Mouse (Mus musculus) limb, embryonic 15.5 days (tissue): ENCODE results near the gene Mmp13. TPM values are rescaled to one million over a fixed set of nuclear protein-coding genes. Genes with fewer than 3 reads are reported as not detected.
"Not testable (repeated sequence)": the region's sequence is repeated elsewhere in the genome, so short reads cannot be mapped to it uniquely, and the experiment has no call there.

Source experiments
- ATAC-seq: fragments of 200-750 bp; cut with Nextera tagmentation; 2 replicates; pipeline ENCODE4 v1.8.0; 2017; ENCODE audit warnings: low read depth, moderate TSS enrichment; ENCODE audit not compliant: insufficient number of reproducible peaks, low FRiP score, low TSS enrichment
- H3K27ac ChIP-seq: fragments of 300-500 bp; sonication (generic); 2 replicates; pipeline ENCODE4 v1.5.1; 2015; ENCODE audit warnings: moderate library complexity, mild to moderate bottlenecking, inconsistent platforms
- H3K27me3 ChIP-seq: fragments of 300-500 bp; sonication (generic); 2 replicates; pipeline ENCODE4 v1.6.1; 2015; ENCODE audit warnings: inconsistent platforms
- H3K36me3 ChIP-seq: fragments of 300-500 bp; sonication (generic); 2 replicates; pipeline ENCODE4 v1.6.1; 2015; ENCODE audit warnings: inconsistent platforms
- H3K4me1 ChIP-seq: fragments of 300-500 bp; sonication (generic); 2 replicates; pipeline ENCODE4 v1.6.1; 2015; ENCODE audit warnings: inconsistent platforms
- H3K4me2 ChIP-seq: fragments of 300-500 bp; sonication (generic); 2 replicates; pipeline ENCODE4 v1.6.1; 2015; ENCODE audit warnings: mild to moderate bottlenecking, inconsistent platforms
- H3K4me3 ChIP-seq: fragments of 300-500 bp; sonication (generic); 2 replicates; pipeline ENCODE4 v1.5.1; 2015; ENCODE audit warnings: mild to moderate bottlenecking, inconsistent platforms
- H3K9ac ChIP-seq: fragments of 300-500 bp; sonication (generic); 2 replicates; pipeline ENCODE4 v1.6.1; 2015; ENCODE audit warnings: inconsistent platforms
- H3K9me3 ChIP-seq: fragments of 300-500 bp; sonication (generic); 2 replicates; pipeline ENCODE4 v1.6.1; 2016; ENCODE audit warnings: inconsistent platforms
- WGBS: fragments of 180-500 bp; shearing (Covaris S2); methylation state at CpG from one replicate; pipeline ENCODE4 v1.1.7; 2015; 5-methylcytosine and 5-hydroxymethylcytosine counted together
- polyA plus RNA-seq: library from polyadenylated mRNA; unstranded; fragments of >200 nt; fragmentation: Nextera tagmentation; extraction: Ambion mirVana; gene quantifications from 2 replicates; pipeline ENCODE4 v1.2.1, GENCODE M21; 2015

The Mmp13 gene
- polyA plus RNA-seq: 14.3 and 33.3 TPM in 2 replicates

DNA sequence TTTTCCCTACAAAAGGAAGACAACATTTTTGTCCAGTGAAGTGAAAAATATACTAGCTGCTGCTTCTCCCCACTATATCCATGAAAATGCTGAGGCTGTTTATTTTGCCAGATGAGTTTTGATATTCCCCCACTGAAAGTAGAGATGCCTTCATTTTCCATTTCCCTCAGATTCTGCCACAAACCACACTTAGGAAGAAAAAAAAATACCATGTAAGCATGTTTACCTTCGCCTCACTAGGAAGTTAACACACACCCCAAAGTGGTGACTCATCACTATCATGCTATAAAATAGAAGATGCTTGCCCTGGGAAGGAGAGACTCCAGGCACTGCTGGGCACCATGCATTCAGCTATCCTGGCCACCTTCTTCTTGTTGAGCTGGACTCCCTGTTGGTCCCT is at the start of gene Mmp13:
Mmp13 (plus strand) TSS at position 301 of the 400 bp plus-strand sequence.
- Histone ChIP-seq H3K4me3 (no peak within 1 kb of the TSS), H3K4me1 (no peaks in the 10 kb centered on the region), H3K4me2 (no peak within 1 kb of the TSS), H3K27me3 (no peaks in the 10 kb centered on the region), H3K9ac (no peak within 1 kb of the TSS), H3K9me3 (no peaks in the 10 kb centered on the region), H3K36me3 (no peaks in the 10 kb centered on the region), H3K27ac (no peak within 1 kb of the TSS)
- 79% methylated on average over 1 of the region's 1 CpGs for WGBS
- no peak for ATAC-seq

DNA sequence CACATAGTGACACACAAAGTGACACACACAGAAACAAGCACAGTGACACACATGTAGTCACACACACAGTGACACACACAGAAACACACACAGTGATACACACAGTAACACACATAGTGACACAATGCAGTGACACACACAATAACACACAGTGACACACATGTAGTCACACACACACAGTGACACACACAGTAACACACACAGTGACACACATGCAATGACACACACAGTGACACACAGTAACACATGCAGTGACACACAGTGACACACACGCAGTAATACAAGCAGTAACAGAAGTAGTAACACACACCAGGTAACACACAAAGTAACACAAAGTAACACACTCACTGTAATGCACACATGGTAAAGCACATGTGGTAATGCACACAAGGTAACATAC is 33.7 kb upstream of the Mmp13 start:
- no peak overlapping the region for H3K9ac ChIP-seq
- no peaks in the 10 kb centered on the region for H3K36me3 ChIP-seq
- no peaks in the 10 kb centered on the region for H3K9me3 ChIP-seq
- ATAC-seq: no peak
- no peak overlapping the region for H3K4me3 ChIP-seq
- 90% methylated on average over 1 of the region's 1 CpGs for WGBS
- no peak overlapping the region for H3K4me2 ChIP-seq
- H3K27me3 ChIP-seq: no peaks in the 10 kb centered on the region
- no peaks in the 10 kb centered on the region for H3K4me1 ChIP-seq
- no peak overlapping the region for H3K27ac ChIP-seq

DNA sequence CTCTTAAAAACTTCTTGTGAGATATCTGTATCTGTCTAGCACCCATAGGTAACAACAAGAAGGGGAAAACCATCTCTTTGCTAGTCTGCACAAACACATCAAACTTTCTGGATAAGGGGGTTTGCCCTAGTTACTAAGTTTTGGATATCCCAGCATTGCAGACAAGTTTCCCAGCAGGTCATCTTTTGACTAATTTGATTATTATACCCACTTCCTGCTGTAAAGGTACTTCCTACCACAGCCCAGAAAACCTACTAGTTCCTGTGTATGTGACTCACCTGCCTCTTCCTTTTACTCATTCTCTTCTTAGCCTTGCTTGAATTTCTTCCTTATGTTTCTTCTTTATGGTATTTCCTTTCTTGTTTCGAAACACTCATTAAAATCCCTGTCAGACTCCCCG is 32.3 kb upstream of the Mmp13 start:
- H3K36me3 ChIP-seq: no peaks in the 10 kb centered on the region
- no peaks in the 10 kb centered on the region for H3K27me3 ChIP-seq
- ATAC-seq: no peak
- no peak overlapping the region for H3K9ac ChIP-seq
- H3K9me3 ChIP-seq: no peaks in the 10 kb centered on the region
- H3K27ac ChIP-seq: no peak overlapping the region
- no peak overlapping the region for H3K4me2 ChIP-seq
- H3K4me3 ChIP-seq: no peak overlapping the region
- H3K4me1 ChIP-seq: no peaks in the 10 kb centered on the region
- 75% methylated on average over 2 of the region's 2 CpGs for WGBS

DNA sequence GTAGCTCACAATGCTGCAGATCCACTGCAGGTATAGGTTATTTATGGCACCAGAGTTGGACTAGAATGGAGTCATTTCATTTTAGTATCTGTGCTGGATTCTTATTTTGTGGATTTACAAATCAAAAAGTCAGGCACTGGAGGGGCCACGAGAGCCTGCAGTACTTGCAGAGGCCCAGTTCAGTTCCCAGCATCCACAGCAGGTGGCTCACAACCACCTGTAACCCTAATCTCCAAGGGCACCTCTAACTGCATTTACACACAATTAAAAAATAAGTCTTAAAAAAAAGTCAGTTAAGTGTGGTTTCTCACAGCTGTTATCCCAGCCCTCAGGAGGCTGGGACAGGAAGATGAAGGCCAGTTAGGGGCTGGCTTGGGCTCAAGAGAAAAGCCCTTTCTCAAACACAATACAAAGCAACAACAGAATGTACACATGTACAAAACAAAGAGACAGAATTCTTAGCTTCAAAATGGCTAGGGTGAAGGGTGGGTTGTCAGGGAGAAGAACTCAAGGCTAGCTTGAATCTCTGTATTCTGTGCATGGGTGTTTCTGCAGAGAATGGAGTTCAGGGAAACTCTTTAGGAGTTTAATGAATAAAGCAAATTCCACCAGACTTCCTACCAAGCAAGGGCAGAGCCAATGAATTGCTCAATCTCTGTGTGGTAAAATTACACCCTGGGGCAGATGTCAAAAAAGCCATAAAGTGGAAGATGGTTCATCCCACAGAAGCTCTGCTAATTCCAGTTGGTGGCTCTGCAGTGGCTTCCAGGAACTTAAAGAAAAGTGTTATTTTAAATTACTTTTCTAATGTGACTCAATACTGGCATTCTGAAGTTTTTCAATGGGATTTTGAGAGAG is 19.3 kb upstream of the Mmp13 start:
- 50% methylated on average over 1 of the region's 1 CpGs for WGBS
- Histone ChIP-seq H3K27me3 (no peaks in the 10 kb centered on the region), H3K4me3 (no peak overlapping the region), H3K36me3 (no peaks in the 10 kb centered on the region), H3K9me3 (no peaks in the 10 kb centered on the region), H3K27ac (no peak overlapping the region), H3K9ac (no peak overlapping the region), H3K4me1 (no peaks in the 10 kb centered on the region), H3K4me2 (no peak overlapping the region)
- ATAC-seq: no peak

DNA sequence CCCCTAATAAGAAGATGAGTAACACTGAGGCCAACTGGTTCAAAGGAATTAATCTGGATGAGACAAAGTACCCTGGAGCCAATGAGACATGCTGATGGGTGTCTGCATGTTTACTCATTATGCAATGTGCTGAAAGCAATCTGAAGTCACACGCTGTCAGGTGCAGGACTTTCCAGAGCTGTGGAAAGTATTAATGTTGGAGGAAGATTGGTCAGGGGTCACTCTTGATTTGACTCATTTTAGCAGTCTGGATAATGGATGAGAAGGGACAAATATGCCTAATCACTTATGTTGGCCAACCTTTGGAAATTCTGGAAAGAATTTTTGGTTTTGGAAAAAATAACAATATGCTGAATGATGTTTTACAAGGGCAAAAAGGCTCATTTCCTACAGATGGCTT is 10.6 kb upstream of the Mmp13 start:
- Histone ChIP-seq H3K4me2 (no peak overlapping the region), H3K36me3 (no peaks in the 10 kb centered on the region), H3K27me3 (no peaks in the 10 kb centered on the region), H3K9me3 (no peaks in the 10 kb centered on the region), H3K4me3 (no peak overlapping the region), H3K9ac (no peak overlapping the region), H3K4me1 (no peaks in the 10 kb centered on the region), H3K27ac (no peak overlapping the region)
- 84% methylated on average over 1 of the region's 1 CpGs for WGBS
- no peak for ATAC-seq

DNA sequence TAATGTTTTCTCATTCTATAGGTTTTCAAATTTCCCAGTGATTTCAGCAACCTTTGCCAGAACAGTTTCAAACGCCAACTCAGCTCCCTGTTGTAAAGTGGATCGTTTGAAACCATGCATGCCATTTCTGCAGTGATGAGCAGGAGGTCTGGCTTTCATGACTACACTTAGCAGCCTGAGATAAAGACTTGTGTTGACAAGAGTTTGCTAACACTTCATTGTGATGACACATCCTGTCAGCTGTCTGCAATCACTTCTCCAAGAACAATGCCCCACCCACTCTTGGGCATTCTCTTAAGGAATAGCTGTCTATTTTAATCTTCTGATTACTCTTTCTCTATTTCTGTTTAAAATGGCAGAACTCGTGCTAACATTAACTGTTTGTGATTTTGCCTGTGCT is 2.2 kb upstream of the Mmp13 start:
- Histone ChIP-seq H3K36me3 (no peaks in the 10 kb centered on the region), H3K4me1 (no peaks in the 10 kb centered on the region), H3K27me3 (no peaks in the 10 kb centered on the region), H3K9me3 (no peaks in the 10 kb centered on the region), H3K4me2 (no peak overlapping the region), H3K27ac (no peak overlapping the region), H3K4me3 (no peak overlapping the region), H3K9ac (no peak overlapping the region)
- WGBS: 39% methylated on average over 3 of the region's 3 CpGs
- ATAC-seq: no peak

DNA sequence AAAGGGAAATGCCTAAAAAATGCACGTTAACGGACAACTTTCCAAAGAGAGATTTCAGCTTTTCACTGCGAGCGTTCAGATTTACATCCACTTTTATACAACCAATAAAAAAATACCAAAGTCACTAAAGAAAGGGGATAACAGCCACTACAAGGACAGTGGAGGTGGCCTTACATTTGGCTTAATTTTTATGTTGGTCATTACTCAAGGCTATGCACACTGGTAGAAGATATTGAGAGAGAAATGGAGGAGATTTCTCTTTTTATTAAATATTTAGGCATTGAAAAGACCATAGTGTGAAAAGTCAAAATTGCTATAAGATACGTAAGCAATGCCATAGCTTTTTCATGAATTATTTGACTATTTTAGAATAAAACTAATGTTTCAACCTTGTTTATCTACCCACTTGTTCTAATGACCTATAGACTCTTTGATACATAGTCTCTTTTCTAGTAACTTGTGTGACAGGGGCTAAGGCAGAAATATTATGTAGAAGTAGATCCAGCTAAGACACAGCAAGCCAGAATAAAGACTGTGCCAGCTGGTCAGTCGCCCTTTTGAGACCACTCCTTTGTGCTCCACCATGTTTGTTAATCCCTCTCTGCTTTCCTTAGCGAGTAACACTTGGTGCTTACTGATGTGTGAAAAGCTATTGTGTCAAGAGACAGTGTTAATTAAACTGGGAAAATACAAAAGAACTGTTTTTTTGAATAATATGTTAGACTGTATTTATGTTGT is 10.4 kb downstream of the Mmp13 start:
- Histone ChIP-seq H3K4me2 (no peak overlapping the region), H3K4me1 (no peaks in the 10 kb centered on the region), H3K27me3 (no peaks in the 10 kb centered on the region), H3K9ac (no peak overlapping the region), H3K9me3 (no peaks in the 10 kb centered on the region), H3K36me3 (no peaks in the 10 kb centered on the region), H3K4me3 (no peak overlapping the region), H3K27ac (no peak overlapping the region)
- no peak for ATAC-seq
- 79% methylated on average over 7 of the region's 7 CpGs for WGBS

DNA sequence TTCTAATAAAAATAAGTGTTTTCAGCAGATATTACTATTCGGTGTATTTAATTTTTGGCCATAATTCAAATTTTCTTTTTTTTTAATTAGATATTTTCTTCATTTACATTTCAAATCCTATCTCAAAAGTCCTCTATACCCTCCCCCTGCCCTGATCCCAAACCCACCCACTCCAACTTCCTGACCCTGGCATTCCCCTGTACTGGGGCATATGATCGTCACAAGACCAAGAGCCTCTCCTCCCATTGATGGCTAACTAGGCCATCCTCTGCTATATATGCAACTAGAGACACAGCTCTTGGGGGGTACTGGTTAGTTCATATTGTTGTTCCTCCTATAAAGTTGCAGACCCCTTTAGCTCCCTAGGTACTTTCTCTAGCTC is 11.0 kb downstream of the Mmp13 start:
- H3K27ac ChIP-seq, H3K27me3 ChIP-seq, H3K36me3 ChIP-seq, H3K4me3 ChIP-seq, H3K4me2 ChIP-seq, H3K4me1 ChIP-seq, H3K9me3 ChIP-seq, H3K9ac ChIP-seq, ATAC-seq: not testable (repeated sequence)
- WGBS: 94% methylated on average over 2 of the region's 2 CpGs

DNA sequence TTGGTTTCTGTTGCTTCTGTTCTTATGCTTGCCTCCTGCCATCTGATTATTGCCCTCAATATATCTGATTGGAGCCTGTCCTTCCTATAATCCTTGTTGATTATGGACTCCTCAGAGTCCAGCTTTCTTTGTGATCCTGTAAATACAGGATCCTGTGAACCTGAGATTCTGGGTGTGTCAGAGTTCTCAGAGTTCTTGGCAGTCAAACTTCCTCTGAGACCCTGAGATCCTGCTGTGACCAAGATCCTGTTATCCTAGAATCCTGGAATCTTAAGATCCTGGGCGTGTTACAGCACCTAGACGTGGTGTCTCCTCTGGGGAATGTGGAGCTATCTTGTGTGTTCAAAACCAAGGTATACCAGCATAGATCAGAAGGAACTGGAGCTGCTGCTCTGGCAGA is 17.2 kb downstream of the Mmp13 start:
- H3K27me3 ChIP-seq: no peaks in the 10 kb centered on the region
- H3K9me3 ChIP-seq: no peaks in the 10 kb centered on the region
- ATAC-seq: no peak
- no peak overlapping the region for H3K9ac ChIP-seq
- H3K36me3 ChIP-seq: no peaks in the 10 kb centered on the region
- H3K27ac ChIP-seq: no peak overlapping the region
- no peaks in the 10 kb centered on the region for H3K4me1 ChIP-seq
- 70% methylated on average over 2 of the region's 2 CpGs for WGBS
- no peak overlapping the region for H3K4me3 ChIP-seq
- no peak overlapping the region for H3K4me2 ChIP-seq

DNA sequence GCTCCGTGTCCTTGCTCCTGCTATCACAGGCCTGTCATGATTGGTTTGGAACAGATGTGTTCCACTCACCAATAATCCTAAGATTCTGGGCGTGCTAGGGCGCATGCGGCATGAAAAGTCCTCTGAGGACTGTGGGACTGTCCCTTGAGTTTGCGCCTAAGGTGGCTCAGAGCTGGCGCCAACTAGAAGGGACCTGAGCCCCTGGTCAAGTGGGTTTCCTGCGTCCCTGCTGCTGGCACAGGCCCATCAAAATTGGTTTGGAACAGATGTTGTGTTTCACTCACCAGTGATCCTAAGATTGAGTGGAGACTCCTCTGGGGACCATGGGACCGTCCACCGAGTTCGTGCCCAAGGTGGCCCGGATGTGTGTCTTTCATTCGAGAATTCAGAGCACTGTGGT is 17.6 kb downstream of the Mmp13 start:
- 93% methylated on average over 12 of the region's 12 CpGs for WGBS
- ATAC-seq: no peak
- H3K27me3 ChIP-seq: no peaks in the 10 kb centered on the region
- no peaks in the 10 kb centered on the region for H3K36me3 ChIP-seq
- no peak overlapping the region for H3K27ac ChIP-seq
- H3K4me1 ChIP-seq: no peaks in the 10 kb centered on the region
- no peak overlapping the region for H3K4me2 ChIP-seq
- H3K9ac ChIP-seq: no peak overlapping the region
- no peak overlapping the region for H3K4me3 ChIP-seq
- H3K9me3 ChIP-seq: no peaks in the 10 kb centered on the region

DNA sequence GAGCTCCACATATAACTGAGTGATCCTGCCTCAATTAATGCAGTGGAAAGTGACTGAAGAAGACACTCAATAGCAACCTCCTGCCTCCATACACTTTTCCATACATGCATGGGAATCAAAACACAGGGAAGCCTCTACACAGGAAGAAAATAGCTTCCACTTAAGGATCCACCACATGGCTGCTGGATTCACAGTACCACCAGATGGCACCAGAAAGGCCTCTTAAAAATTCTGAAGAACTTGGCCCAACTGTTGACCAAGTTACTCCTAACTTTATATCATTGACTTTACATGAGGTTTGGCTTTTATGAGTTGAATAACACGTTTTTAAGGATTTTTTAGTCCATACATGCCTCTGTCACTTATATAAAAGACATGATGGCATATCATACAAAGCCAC is 19.8 kb downstream of the Mmp13 start:
- H3K9ac ChIP-seq: no peak overlapping the region
- H3K4me2 ChIP-seq: no peak overlapping the region
- 19% methylated on average over 1 of the region's 1 CpGs for WGBS
- no peaks in the 10 kb centered on the region for H3K9me3 ChIP-seq
- no peaks in the 10 kb centered on the region for H3K36me3 ChIP-seq
- no peak for ATAC-seq
- H3K4me1 ChIP-seq: no peaks in the 10 kb centered on the region
- H3K4me3 ChIP-seq: no peak overlapping the region
- no peak overlapping the region for H3K27ac ChIP-seq
- no peaks in the 10 kb centered on the region for H3K27me3 ChIP-seq

DNA sequence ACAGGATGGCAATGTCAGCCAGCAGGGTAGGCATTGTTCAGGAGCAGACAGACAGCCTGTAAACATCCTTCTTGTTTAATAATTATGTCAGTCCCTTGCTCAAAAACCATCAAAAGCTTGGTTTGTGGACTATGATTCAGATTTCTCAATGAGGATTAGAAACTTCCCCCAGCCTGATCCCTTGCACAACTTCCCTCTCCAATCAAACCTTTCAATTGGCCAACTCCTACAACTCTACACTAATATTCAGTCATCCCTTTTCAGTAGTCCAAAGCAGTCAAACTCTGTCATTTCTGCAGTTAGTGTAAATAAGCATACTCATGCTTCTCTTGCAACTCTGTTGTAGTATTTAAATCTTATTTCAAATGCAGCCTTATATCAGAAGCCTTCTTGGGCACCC is 59.5 kb downstream of the Mmp13 start:
- Histone ChIP-seq H3K27me3 (no peaks in the 10 kb centered on the region), H3K4me3 (no peak overlapping the region), H3K4me2 (no peak overlapping the region), H3K9ac (no peak overlapping the region), H3K27ac (no peak overlapping the region), H3K36me3 (no peaks in the 10 kb centered on the region), H3K9me3 (no peaks in the 10 kb centered on the region), H3K4me1 (no peaks in the 10 kb centered on the region)
- ATAC-seq: no peak
